Comparison of ENCODE assay signal across 9 mouse cellular contexts in genomic region chr1:34896898-34897297, GRCm38 (mm10). TPM values are rescaled to one million over a fixed set of nuclear protein-coding genes. Genes with fewer than 3 reads are reported as not detected.
DNase-seq lines count a peak whose midpoint lies in the region; ATAC-seq and TF ChIP-seq lines count a peak whose summit lies in the region.
"Had no signal": no experiment of that assay in that cellular context is flagged by ENCODE, and none has a peak within 500 bp of the region (broad histone marks: within the 10 kb centered on the region; RNA-seq: fewer than 3 reads in every experiment).

No protein-coding gene starts in this region.

- no peak overlapping the region for H3K9ac ChIP-seq in liver, embryonic 12.5 days
- H3K9ac ChIP-seq in ES-E14 (ENCODE audit: insufficient read depth, low read depth, low read length, poor library complexity, severe bottlenecking) = no peak overlapping the region
- H3K9ac ChIP-seq in intestine, embryonic 15.5 days = no peak overlapping the region
- H3K9ac ChIP-seq: lung, embryonic 15.5 days had no signal

- H3K36me3 ChIP-seq in liver, embryonic 12.5 days = no peaks in the 10 kb centered on the region
- H3K36me3 ChIP-seq in ES-E14 (ENCODE audit: control insufficient read depth, insufficient read depth, low read length, poor library complexity, severe bottlenecking) = no peaks in the 10 kb centered on the region
- H3K36me3 ChIP-seq in intestine, embryonic 15.5 days = no peaks in the 10 kb centered on the region
- H3K36me3 ChIP-seq: lung, embryonic 15.5 days had no signal

- H3K4me1 ChIP-seq in liver, embryonic 12.5 days = no peaks in the 10 kb centered on the region
- H3K4me1 ChIP-seq in ES-E14 (ENCODE audit: control insufficient read depth in 2 of 2, insufficient read depth in 2 of 2, low read length in 2 of 2, poor library complexity in 1 of 2) = no peaks in the 10 kb centered on the region
- H3K4me1 ChIP-seq in intestine, embryonic 15.5 days (replicated peaks) = no peaks in the 10 kb centered on the region
- H3K4me1 ChIP-seq: lung, embryonic 15.5 days had no signal

- no peak overlapping the region for H3K4me2 ChIP-seq in liver, embryonic 12.5 days
- no peak overlapping the region for H3K4me2 ChIP-seq in intestine, embryonic 15.5 days (replicated peaks)
- H3K4me2 ChIP-seq: lung, embryonic 15.5 days had no signal

- in situ Hi-C loops in ES-E14 (cut with MboI; ENCODE audit: low sequenced_read_pairs in 2 of 2, unreplicated experiment in 2 of 2) = no loop called here

- no peak overlapping the region for H3K4me3 ChIP-seq in liver, embryonic 12.5 days
- no peak overlapping the region for H3K4me3 ChIP-seq in ES-E14 (ENCODE audit: insufficient read depth in 1 of 2, low read depth in 1 of 2, low read length in 2 of 2, poor library complexity in 1 of 2, severe bottlenecking in 1 of 2)
- no peak overlapping the region for H3K4me3 ChIP-seq in intestine, embryonic 15.5 days (replicated peaks)
- H3K4me3 ChIP-seq: lung, embryonic 15.5 days had no signal

- no peak for ATAC-seq in liver, embryonic 12.5 days
- ATAC-seq in monocyte, adult 5-6 weeks (replicated peaks; ENCODE audit: insufficient number of reproducible peaks, low FRiP score, low TSS enrichment, poor library complexity, severe bottlenecking) = peak; percentile 56; the same call in 1 of the 2 replicates
- ATAC-seq in intestine, embryonic 15.5 days = no peak

- H3K27me3 ChIP-seq in liver, embryonic 12.5 days (replicated peaks) = 0 out of 2 replicates have a peak, but pooled peaks cover 9% of the 10 kb centered on the region
- no peaks in the 10 kb centered on the region for H3K27me3 ChIP-seq in intestine, embryonic 15.5 days (replicated peaks)

- no peaks in the 10 kb centered on the region for H3K9me3 ChIP-seq in liver, embryonic 12.5 days (replicated peaks)
- H3K9me3 ChIP-seq in ES-E14 (ENCODE audit: control insufficient read depth, insufficient read depth, low read depth, low read length) = peaks cover 2% of the 10 kb centered on the region; the same call in 1 of the 2 replicates
- no peaks in the 10 kb centered on the region for H3K9me3 ChIP-seq in intestine, embryonic 15.5 days
- H3K9me3 ChIP-seq: lung, embryonic 15.5 days had no signal

- peak; percentile 36 for DNase-seq in liver
- peak; percentile 28 for DNase-seq in ES-E14 (ENCODE audit: low read depth, low spot score)
- peak; percentile 79 for DNase-seq in brain, adult 2 months (ENCODE audit: low read depth, low spot score)
- DNase-seq in gastrocnemius, postnatal 10 days = peak; percentile 54
- peak; percentile 16 for DNase-seq in layer of hippocampus, adult 9-10 months (ENCODE audit: low spot score)

- WGBS in liver, embryonic 12.5 days (ENCODE audit: insufficient replicate concordance) = 28% methylated on average over 4 of the region's 4 CpGs
- 61% methylated on average over 4 of the region's 4 CpGs for WGBS in intestine, embryonic 15.5 days

- no peak overlapping the region for H3K27ac ChIP-seq in liver, embryonic 12.5 days
- H3K27ac ChIP-seq in ES-E14 (ENCODE audit: insufficient read depth, low read depth, low read length, poor library complexity, severe bottlenecking) = no peak overlapping the region
- no peak overlapping the region for H3K27ac ChIP-seq in intestine, embryonic 15.5 days
- H3K27ac ChIP-seq: lung, embryonic 15.5 days had no signal

TF ChIP-seq in ES-E14, 5 proteins besides CTCF, POLR2A, EP300 and RAD21:
- no peak for TF ChIP-seq MAFK (IDR thresholded peaks at IDR 0.05; ENCODE audit: insufficient read depth, low read depth, low read length)
- TF ChIP-seq CHD2 (IDR thresholded peaks at IDR 0.05; ENCODE audit: low read depth, low read length) = no peak
- no peak for TF ChIP-seq ZNF384 (IDR thresholded peaks at IDR 0.05; ENCODE audit: low read depth, low read length)
- TF ChIP-seq ZC3H11A (IDR thresholded peaks at IDR 0.05; ENCODE audit: borderline replicate concordance, low read depth, low read length) = no peak
- no peak for TF ChIP-seq HCFC1 (IDR thresholded peaks at IDR 0.05; ENCODE audit: borderline replicate concordance, insufficient read depth, low read length)

RNA-seq across cellular contexts. Expression of gene Plekhb2, which starts 47.1 kb away (rescaled TPM):
- 12.5 and 13.3 TPM in 2 replicates for polyA plus RNA-seq in liver, embryonic 12.5 days (2016; fragmentation: Nextera tagmentation; extraction: Ambion mirVana)
- 10.3 and 13.0 TPM in 2 replicates for total RNA-seq in ES-E14 (2012; rRNA removed)
- total RNA-seq in gastrocnemius, postnatal 10 days (2021) = 10 to 100 TPM; 16.5 to 17.1 TPM
- total RNA-seq in monocyte, adult 5-6 weeks (2017) = 32.1 to 49.0 TPM (median 41.0 TPM) in 3 replicates
- 78.3 and 80.0 TPM in 2 replicates for polyA plus RNA-seq in intestine, embryonic 15.5 days (2015; fragmentation: Nextera tagmentation; extraction: Ambion mirVana)

RNA-seq across cellular contexts. Expression of gene Fam168b, which starts 54.0 kb away (rescaled TPM):
- 32.6 and 35.1 TPM in 2 replicates for polyA plus RNA-seq in liver, embryonic 12.5 days (2016; fragmentation: Nextera tagmentation; extraction: Ambion mirVana)
- total RNA-seq in ES-E14 (2012; rRNA removed) = 28.2 and 36.1 TPM in 2 replicates
- 10 to 100 TPM; 54.3 to 63.7 TPM for total RNA-seq in gastrocnemius, postnatal 10 days (2021)
- 101 to 121 TPM (median 108 TPM) in 3 replicates for total RNA-seq in monocyte, adult 5-6 weeks (2017)
- 57.0 and 60.6 TPM in 2 replicates for polyA plus RNA-seq in intestine, embryonic 15.5 days (2015; fragmentation: Nextera tagmentation; extraction: Ambion mirVana)

Comparison
In these comparisons a context has a peak if more than half of its experiments do, and no peak if none do; other contexts are left out.
1. DNase-seq: peak in every context shown above with its lines; median percentile 79 in brain, adult 2 months; 54 in gastrocnemius, postnatal 10 days; 36 in liver; 28 in ES-E14; 16 in layer of hippocampus, adult 9-10 months.